Mouse (Mus musculus) midbrain, embryonic 10.5 days (tissue): ENCODE results near the gene Pkp3. TPM values are rescaled to one million over a fixed set of nuclear protein-coding genes. Genes with fewer than 3 reads are reported as not detected.
"Not testable (repeated sequence)": the region's sequence is repeated elsewhere in the genome, so short reads cannot be mapped to it uniquely, and the experiment has no call there.

ENCODE experiments used
- DNase-seq: peaks from one replicate; pipeline ENCODE4 v3.0.0-alpha.2; 2017; ENCODE audit warnings: low spot score
- H3K27ac ChIP-seq: fragments of 300-500 bp; sonication (generic); replicated peaks from 2 replicates; pipeline ENCODE4 v1.5.1; 2016; ENCODE audit warnings: mild to moderate bottlenecking
- H3K27me3 ChIP-seq: fragments of 300-500 bp; sonication (generic); 2 replicates; pipeline ENCODE4 v1.6.1; 2016; ENCODE audit warnings: low read depth, mild to moderate bottlenecking; ENCODE audit not compliant: poor library complexity, severe bottlenecking
- H3K36me3 ChIP-seq: fragments of 300-500 bp; sonication (generic); 2 replicates; pipeline ENCODE4 v1.6.1; 2016; ENCODE audit warnings: mild to moderate bottlenecking, moderate library complexity
- H3K4me1 ChIP-seq: fragments of 300-500 bp; sonication (generic); 2 replicates; pipeline ENCODE4 v1.6.1; 2016
- H3K4me3 ChIP-seq: fragments of 300-500 bp; sonication (generic); 2 replicates; pipeline ENCODE4 v1.5.1; 2016; ENCODE audit warnings: mild to moderate bottlenecking, moderate library complexity
- H3K9me3 ChIP-seq: fragments of 300-500 bp; sonication (generic); replicated peaks from 2 replicates; pipeline ENCODE4 v1.6.1; 2016; ENCODE audit warnings: mild to moderate bottlenecking
- WGBS: fragments of 180-500 bp; shearing (Covaris S2); methylation state at CpG from one replicate; pipeline ENCODE4 v1.1.7; 2016; 5-methylcytosine and 5-hydroxymethylcytosine counted together
- polyA plus RNA-seq: library from polyadenylated mRNA; unstranded; fragments of >200 nt; fragmentation: Nextera tagmentation; extraction: Ambion mirVana; gene quantifications from 2 replicates; pipeline ENCODE4 v1.2.1, GENCODE M21; 2016

Gene Pkp3
- polyA plus RNA-seq, result 1.8 and 2.0 TPM in 2 replicates

DNA sequence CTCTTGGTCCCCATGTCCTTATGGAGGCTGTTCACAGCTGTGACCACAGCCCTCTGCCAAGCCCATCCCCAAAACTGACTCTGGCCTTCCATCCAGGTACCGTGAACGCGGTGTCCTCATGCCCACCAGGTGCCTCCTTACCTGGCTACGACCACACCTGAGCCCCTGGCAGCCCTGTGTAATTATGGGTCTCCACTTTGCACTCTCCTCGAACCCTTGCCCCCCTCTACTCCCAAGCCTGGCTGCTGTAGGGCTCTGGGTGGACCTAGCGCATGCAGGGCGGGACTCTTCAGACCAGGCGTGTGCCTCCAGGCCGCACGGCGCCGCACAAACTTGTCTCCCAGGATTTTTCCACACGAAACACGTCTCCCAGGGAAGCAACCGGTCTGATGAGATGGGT lies at the start of gene Pkp3:
Gene Pkp3, plus strand, starts transcription at position 378 of the 400 bp plus-strand sequence.
- no peak for DNase-seq
- Histone ChIP-seq H3K9me3 (no peaks in the 10 kb centered on the region), H3K27ac (no peak within 1 kb of the TSS; the same call in 1 of the 2 replicates), H3K27me3 (peaks cover 37% of the 10 kb centered on the region), H3K4me3 (no peak within 1 kb of the TSS), H3K36me3 (no peaks in the 10 kb centered on the region), H3K4me1 (peaks cover 8% of the 10 kb centered on the region; the same call in 1 of the 2 replicates)
- 89% methylated on average over 15 of the region's 15 CpGs for WGBS

DNA sequence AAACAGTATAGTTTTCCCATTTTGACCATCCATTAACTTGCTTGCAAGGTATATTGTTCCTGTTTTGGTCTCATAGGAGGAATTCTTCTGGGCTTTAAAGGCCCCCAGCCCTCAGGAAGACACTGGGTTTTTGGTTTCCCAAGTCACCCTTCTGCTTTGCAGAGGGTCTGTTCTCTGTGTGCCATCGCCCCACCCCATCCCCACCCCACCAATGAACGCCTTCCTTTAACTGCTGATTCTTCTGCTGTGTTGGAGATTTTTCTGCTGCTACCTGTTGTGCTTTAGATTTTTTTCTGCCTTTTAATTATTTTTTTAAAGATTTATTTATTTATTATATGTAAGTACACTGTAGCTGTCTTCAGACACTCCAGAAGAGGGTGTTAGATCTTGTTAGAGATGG lies 49.2 kb upstream of the Pkp3 start, which contains the start of gene Gm17387:
Gene Gm17387, plus strand, starts transcription at position 301 of the 400 bp plus-strand sequence.
- Histone ChIP-seq H3K27ac (no peak within 1 kb of the TSS), H3K36me3 (no peaks in the 10 kb centered on the region), H3K4me1 (peaks cover 22% of the 10 kb centered on the region), H3K9me3 (no peaks in the 10 kb centered on the region), H3K4me3 (no peak within 1 kb of the TSS), H3K27me3 (no peaks in the 10 kb centered on the region)
- DNase-seq, result no peak
- WGBS, result 87% methylated on average over 2 of the region's 2 CpGs

DNA sequence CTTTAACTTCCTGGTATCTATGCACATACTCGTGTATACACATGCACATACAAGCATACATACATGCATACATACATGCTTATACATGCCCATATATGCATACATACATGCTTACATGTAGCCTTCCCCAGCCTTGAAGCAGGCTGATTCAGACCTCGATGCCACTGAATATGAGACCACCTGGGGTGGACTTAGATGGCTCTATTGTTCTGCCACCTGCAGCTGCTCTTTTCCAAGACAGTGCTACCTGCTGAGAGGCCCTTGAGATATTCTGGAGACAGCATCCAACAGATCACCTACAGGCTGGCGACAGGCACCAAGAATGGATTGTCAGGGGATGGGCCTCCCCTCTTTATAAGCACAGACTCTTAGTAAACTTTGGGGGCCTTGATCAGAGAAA lies 47.6 kb upstream of the Pkp3 start:
- H3K9me3 ChIP-seq, result no peaks in the 10 kb centered on the region
- H3K36me3 ChIP-seq, result no peaks in the 10 kb centered on the region
- H3K27ac ChIP-seq, result no peak overlapping the region
- 50% methylated on average over 3 of the region's 3 CpGs for WGBS
- no peak overlapping the region for H3K4me3 ChIP-seq
- no peak for DNase-seq
- peaks cover 15% of the 10 kb centered on the region for H3K4me1 ChIP-seq
- H3K27me3 ChIP-seq, result no peaks in the 10 kb centered on the region

DNA sequence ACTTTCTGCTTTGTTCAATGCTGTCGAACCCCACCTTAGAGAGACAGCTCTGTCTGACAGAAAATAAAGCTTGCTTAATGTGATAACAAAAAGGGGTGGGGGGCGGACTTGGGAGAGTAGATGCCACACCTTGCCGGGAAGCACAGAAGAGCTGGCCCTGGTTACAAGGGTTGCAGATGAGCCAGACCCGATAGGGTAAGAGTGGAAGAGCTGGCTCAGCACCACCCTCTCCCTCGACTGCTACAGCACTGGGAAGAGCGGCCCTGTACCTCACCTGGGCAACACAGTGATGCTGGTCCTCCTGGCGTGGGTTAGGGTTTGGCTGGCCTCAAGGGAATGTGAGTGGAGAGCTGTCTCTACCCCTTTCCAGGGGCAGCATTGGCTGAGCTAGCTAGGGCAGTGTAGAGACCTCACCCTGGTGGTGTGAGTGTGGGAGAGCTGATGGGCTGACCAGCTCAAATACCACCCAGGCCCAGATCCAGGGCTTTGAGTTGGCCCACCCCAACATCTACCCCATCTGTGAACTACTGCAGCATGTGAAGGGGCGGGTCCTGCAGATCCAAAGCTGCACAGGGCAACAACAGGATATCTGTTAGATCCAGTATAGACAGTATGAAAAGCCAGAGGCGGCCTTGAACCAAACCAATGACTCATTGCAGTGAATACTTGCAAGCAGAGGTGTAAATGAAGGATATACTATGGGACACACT lies 45.4 kb upstream of the Pkp3 start:
- H3K36me3 ChIP-seq, result no peaks in the 10 kb centered on the region
- H3K27me3 ChIP-seq, result no peaks in the 10 kb centered on the region
- DNase-seq, result no peak
- no peaks in the 10 kb centered on the region for H3K4me1 ChIP-seq
- WGBS, result 82% methylated on average over 9 of the region's 9 CpGs
- H3K9me3 ChIP-seq, result no peaks in the 10 kb centered on the region
- no peak overlapping the region for H3K4me3 ChIP-seq
- no peak overlapping the region for H3K27ac ChIP-seq

DNA sequence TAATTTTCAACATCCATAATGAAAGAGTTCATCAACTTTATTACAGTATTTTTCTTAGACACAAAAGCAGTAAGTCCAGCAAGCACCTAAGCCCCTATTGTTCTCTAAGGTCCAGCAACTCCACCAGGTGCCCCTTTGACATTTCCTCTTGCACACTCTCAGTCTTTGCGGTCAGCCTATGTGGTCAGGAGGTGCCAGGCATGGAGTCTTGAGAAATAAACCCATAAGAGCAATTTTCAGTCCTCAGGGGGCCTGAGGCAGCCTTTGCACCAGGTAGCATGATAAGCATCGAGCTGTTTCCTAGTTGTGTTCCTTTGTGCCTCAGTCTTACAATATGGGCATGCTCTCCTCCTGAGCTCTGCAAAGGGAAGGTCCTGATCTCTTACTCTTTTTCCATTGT lies 41.4 kb upstream of the Pkp3 start:
- 95% methylated on average over 1 of the region's 2 CpGs for WGBS
- H3K36me3 ChIP-seq, H3K27ac ChIP-seq, H3K27me3 ChIP-seq, DNase-seq, H3K4me1 ChIP-seq, H3K4me3 ChIP-seq, H3K9me3 ChIP-seq: not testable (repeated sequence)

DNA sequence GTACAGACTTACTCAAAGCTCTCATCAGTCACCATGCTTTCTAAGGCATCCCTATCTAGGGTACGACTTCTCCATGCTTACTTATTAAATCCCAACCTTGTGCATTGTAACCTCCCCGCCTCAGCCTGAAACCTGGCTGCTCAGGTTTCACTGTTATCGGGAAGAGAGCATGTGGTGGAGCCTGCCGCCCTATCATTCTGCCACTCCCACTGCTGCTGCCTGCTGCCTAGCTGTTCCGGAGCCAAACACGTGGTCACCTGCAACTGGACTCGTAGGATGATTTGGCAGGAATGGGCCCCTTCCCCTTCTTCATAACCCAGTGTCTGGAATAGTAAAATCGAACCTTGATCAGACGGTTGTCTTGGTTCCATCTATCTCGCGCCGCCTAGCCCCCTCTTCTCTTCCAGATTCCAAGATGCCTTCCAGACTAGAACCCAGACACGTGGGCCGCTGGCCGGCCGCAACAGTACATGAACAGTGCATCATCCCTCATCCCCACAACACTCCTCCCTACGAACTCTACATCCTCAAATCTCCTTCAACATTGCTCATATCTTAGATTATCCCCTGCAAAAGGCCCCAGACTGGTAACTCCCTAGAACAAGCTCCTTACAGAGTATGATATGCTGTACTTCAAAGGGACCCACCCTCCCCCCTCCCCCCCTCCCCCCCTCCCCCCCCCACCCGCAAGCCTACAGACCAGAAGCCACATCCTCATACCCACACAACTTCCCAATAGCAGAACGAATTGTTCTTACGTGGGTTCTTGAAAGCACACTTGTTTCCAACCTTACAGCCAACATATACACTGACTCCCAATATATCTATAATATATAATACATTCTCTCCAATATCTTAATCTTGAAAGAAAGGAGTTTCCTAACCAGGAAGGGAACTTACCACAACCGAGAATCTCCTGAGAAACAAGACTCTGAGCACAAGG lies 39.7 kb upstream of the Pkp3 start:
- Histone ChIP-seq H3K27ac (no peak overlapping the region), H3K9me3 (no peaks in the 10 kb centered on the region), H3K27me3 (no peaks in the 10 kb centered on the region), H3K4me1 (peaks cover 5% of the 10 kb centered on the region; the same call in 1 of the 2 replicates), H3K36me3 (no peaks in the 10 kb centered on the region), H3K4me3 (no peak overlapping the region)
- DNase-seq, result no peak
- 82% methylated on average over 20 of the region's 21 CpGs for WGBS

DNA sequence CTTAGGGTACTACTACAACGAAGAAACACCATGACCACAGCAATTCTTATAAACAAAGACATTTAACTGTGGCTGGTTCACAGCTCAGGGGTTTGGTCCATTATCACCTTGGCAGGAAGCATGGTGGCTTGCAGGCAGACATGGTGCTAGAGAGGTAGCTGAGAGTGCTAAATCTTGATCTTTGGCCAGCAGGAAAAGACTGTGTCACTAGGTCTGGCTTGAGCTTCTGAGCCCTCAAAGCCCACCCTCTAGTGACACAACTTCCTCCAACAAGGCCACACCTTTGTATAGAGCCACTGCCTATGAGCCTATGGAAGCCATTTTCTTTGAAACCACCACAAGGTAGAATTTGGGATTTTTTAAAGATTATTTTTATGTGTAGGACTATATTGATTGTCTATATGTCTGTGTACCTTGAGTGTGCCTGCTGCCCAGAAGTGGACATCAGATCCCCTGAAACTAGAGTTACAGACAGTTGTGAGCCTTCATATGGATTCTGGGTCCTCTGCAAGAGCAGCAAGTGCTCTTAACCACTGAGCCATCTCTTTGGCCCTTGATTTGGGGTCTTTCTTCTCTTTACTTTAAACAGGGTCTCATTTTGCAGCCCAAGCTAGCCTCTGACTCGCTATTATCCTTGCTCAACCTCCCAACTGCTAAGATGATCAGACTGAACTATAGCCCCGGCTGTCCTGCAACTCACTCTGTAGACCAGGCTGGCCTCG lies 38.5 kb upstream of the Pkp3 start:
- Histone ChIP-seq H3K4me3 (no peak overlapping the region), H3K27me3 (no peaks in the 10 kb centered on the region)
- WGBS, result 91% methylated on average over 4 of the region's 4 CpGs

DNA sequence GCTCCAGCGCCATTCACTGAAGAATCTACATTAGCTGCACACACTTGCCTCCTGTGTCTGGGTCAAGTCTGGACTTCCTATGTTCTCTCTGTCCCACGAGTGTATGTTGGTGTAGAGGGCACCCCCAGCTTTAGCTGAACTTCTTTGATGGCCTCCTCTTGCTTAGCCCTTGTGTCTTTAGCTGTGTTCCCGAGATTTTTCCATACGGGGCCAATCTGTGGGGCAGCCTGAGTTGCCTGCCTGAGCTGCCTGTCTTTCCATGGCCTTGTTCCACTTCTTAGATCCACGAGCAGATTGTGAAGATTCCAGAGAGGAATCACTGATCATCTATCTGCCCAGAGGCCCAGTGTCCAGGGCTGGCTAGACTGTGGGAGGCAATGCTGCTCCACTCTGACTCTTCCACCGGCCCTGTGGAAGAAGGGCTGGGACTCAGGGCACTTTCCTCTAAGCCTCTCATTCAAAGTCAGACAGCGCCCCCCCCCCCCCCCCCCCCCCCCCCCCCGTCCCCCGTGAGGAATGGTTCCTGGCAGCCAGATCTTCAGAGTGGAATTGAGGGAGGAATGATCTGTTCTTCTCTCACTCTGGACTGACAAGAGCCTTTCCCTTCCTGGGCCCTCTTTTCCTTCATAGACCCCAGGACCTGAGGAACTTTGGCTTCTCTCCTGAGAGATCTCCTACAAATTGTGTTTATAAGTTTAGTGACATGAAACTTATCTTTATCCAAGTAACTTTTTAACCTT lies 37.0 kb upstream of the Pkp3 start:
- Histone ChIP-seq H3K27me3 (no peaks in the 10 kb centered on the region), H3K4me3 (peak overlapping the region; percentile 20; the same call in 1 of the 2 replicates), H3K36me3 (no peaks in the 10 kb centered on the region), H3K4me1 (peaks cover 5% of the 10 kb centered on the region; the same call in 1 of the 2 replicates), H3K27ac (peak overlapping the region; percentile 61), H3K9me3 (no peaks in the 10 kb centered on the region)
- DNase-seq, result peak; percentile 27
- 52% methylated on average over 6 of the region's 9 CpGs for WGBS

More for the DNA sequence above, 38.5 kb upstream of the Pkp3 start:
- H3K36me3 ChIP-seq, result no peaks in the 10 kb centered on the region
- no peak for DNase-seq
- peaks cover 5% of the 10 kb centered on the region; the same call in 1 of the 2 replicates for H3K4me1 ChIP-seq
- H3K27ac ChIP-seq, result no peak overlapping the region
- H3K9me3 ChIP-seq, result no peaks in the 10 kb centered on the region

DNA sequence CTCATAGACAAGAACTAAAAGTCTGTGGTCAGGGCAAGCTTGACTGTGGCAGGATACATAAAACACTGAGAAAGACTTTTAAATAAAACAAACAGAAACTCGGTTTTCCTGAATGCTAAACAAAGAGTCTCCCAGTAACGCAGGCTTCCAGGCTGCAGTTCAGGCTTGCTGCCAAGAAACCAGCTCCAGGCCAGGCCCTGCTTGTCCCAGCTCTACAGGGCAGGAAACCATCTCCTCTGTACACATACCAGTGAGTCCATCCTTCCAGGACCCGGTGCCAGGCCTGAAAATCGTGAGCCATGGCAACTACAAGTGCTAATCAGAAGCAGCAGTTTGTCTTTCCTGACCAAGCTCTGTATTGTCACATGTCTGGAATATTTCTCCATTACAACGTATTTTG lies 36.4 kb upstream of the Pkp3 start:
- H3K4me3 ChIP-seq, result no peak overlapping the region
- H3K27me3 ChIP-seq, result no peaks in the 10 kb centered on the region
- 0 out of 2 replicates have a peak overlapping the region, but pooled peaks have one; percentile 61 for H3K27ac ChIP-seq
- H3K9me3 ChIP-seq, result no peaks in the 10 kb centered on the region
- WGBS, result 41% methylated on average over 5 of the region's 5 CpGs
- peaks cover 5% of the 10 kb centered on the region; the same call in 1 of the 2 replicates for H3K4me1 ChIP-seq
- no peaks in the 10 kb centered on the region for H3K36me3 ChIP-seq
- DNase-seq, result peak; percentile 23

DNA sequence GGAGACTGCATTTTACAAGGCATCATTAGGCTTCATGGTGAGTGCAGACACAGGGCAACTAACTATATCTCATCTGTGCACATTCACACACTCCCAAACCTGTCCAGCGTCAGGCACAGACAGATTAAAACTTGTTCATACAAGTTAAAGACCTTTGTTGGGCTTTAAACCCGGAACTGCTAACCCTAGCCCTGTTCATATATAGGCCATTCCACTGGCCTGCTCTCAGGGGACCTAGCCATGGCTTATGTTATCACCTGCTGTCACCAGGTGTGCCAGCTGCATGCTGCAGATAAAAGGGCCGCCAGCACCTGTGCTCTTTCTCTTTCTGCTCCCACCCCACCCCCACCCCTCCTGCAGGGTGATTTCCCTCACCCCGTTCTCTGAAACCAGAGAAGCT lies 35.5 kb upstream of the Pkp3 start:
- peaks cover 7% of the 10 kb centered on the region; the same call in 1 of the 2 replicates for H3K27me3 ChIP-seq
- H3K36me3 ChIP-seq, result no peaks in the 10 kb centered on the region
- no peak overlapping the region for H3K4me3 ChIP-seq
- DNase-seq, result no peak
- 53% methylated on average over 4 of the region's 4 CpGs for WGBS
- H3K9me3 ChIP-seq, result no peaks in the 10 kb centered on the region
- peaks cover 12% of the 10 kb centered on the region for H3K4me1 ChIP-seq
- H3K27ac ChIP-seq, result no peak overlapping the region

DNA sequence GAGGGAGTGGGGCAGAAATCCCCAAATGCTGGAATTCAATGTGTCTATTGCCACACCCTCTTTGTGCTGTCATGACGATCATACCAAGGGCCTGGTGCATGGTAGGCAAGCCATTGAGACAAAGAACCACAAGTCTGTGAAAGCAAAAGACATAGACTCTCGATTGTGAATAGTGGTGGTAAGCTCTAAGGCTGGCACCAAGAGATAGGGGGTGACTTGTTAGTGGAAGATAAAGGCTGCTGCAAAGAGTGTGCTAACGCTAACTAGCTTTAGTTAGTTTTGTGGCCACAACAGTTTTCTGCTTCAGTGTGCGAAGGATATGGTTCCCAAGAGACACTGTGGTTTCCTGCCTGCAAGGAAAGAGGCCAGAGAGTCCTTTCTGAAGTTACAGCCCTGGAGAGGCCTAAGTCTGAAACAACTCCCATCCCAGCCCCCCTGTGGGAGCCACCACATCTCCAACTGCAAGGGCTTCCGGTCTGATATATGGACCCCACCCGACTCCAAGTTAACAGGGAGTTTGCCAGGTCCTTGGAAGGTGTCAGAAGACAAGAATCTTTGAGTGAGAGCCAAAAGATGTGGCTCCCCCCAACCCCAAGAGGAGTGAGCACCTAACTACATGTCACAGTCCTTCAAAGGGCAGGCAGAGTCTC lies 31.0 kb upstream of the Pkp3 start:
- H3K4me3 ChIP-seq, result peak overlapping the region; percentile 55; the same call in 1 of the 2 replicates
- 68% methylated on average over 6 of the region's 6 CpGs for WGBS
- H3K36me3 ChIP-seq, result no peaks in the 10 kb centered on the region
- H3K27me3 ChIP-seq, result peaks cover 7% of the 10 kb centered on the region; the same call in 1 of the 2 replicates
- peaks cover 21% of the 10 kb centered on the region for H3K4me1 ChIP-seq
- H3K9me3 ChIP-seq, result no peaks in the 10 kb centered on the region
- DNase-seq, result no peak
- H3K27ac ChIP-seq, result peak overlapping the region; percentile 75
